Mouse (Mus musculus) cortical plate, adult 2 months (tissue): ENCODE results near the gene Krt78. TPM values are rescaled to one million over a fixed set of nuclear protein-coding genes. Genes with fewer than 3 reads are reported as not detected.

Source experiments
- H3K27ac ChIP-seq: fragments of 200-500 bp; 2 replicates; pipeline ENCODE4 v1.5.1; 2012; ENCODE audit warnings: low read length, control low read depth, inconsistent platforms; ENCODE audit not compliant: insufficient read depth
- H3K4me1 ChIP-seq: fragments of 200-500 bp; 2 replicates; pipeline ENCODE4 v1.6.1; 2011; ENCODE audit warnings: low read length; ENCODE audit not compliant: control insufficient read depth, insufficient read depth
- H3K4me3 ChIP-seq: fragments of 200-500 bp; 2 replicates; pipeline ENCODE4 v1.5.1; 2011; ENCODE audit warnings: mild to moderate bottlenecking, low read length, control low read depth; ENCODE audit not compliant: insufficient read depth
- CTCF ChIP-seq: fragments of 200-500 bp; IDR thresholded peaks from 2 replicates; pipeline ENCODE4 v1.5.1; 2011; ENCODE audit warnings: mild to moderate bottlenecking, control low read depth, low read length; ENCODE audit not compliant: insufficient read depth; ENCODE audit errors: extremely low read depth
- POLR2A ChIP-seq: fragments of 200-500 bp; IDR thresholded peaks from 2 replicates; pipeline ENCODE4 v1.6.1; 2011; ENCODE audit warnings: mild to moderate bottlenecking, low read length, control low read depth; ENCODE audit not compliant: insufficient read depth; ENCODE audit errors: extremely low read depth
- polyA plus RNA-seq: library from polyadenylated mRNA; depleted of rRNA; stranded (reverse); fragments of >200 nt; gene quantifications from 2 replicates; pipeline ENCODE4 v1.2.3, GENCODE M21; 2012

Gene Krt78
- polyA plus RNA-seq, 1 experiment = not detected

- Histone ChIP-seq H3K27ac (no peak overlapping the region), H3K4me3 (no peak overlapping the region), H3K4me1 (no peaks in the 10 kb centered on the region)
- TF ChIP-seq CTCF (no peak), POLR2A (no peak)
These were observed 15.3 kb downstream of the Krt78 start for GRCm38 (mm10) chr15:101938600-101939308.

GRCm38 (mm10) chr15:101933024-101933423 is 21.1 kb downstream of the Krt78 start:
- TF ChIP-seq POLR2A (no peak), CTCF (no peak)
- no peaks in the 10 kb centered on the region for H3K4me1 ChIP-seq
- H3K27ac ChIP-seq = no peak overlapping the region

GRCm38 (mm10) chr15:101929666-101930065 is 24.4 kb downstream of the Krt78 start:
- H3K4me1 ChIP-seq = no peaks in the 10 kb centered on the region
- H3K4me3 ChIP-seq = no peak overlapping the region
- no peak for TF ChIP-seq CTCF
- TF ChIP-seq POLR2A = no peak
- no peak overlapping the region for H3K27ac ChIP-seq

More at GRCm38 (mm10) chr15:101933024-101933423, 21.1 kb downstream of the Krt78 start:
- no peak overlapping the region for H3K4me3 ChIP-seq

GRCm38 (mm10) chr15:101929087-101929486 is 25.0 kb downstream of the Krt78 start:
- no peaks in the 10 kb centered on the region for H3K4me1 ChIP-seq
- H3K4me3 ChIP-seq = no peak overlapping the region
- no peak overlapping the region for H3K27ac ChIP-seq
- TF ChIP-seq CTCF = no peak
- TF ChIP-seq POLR2A = no peak

- TF ChIP-seq POLR2A = no peak
- no peak for TF ChIP-seq CTCF
- no peak overlapping the region for H3K27ac ChIP-seq
- no peaks in the 10 kb centered on the region for H3K4me1 ChIP-seq
- no peak overlapping the region for H3K4me3 ChIP-seq
These were observed 26.6 kb downstream of the Krt78 start for GRCm38 (mm10) chr15:101927340-101928080.

GRCm38 (mm10) chr15:101925041-101925440 is 29.0 kb downstream of the Krt78 start:
- Histone ChIP-seq H3K27ac (no peak overlapping the region), H3K4me3 (no peak overlapping the region), H3K4me1 (no peaks in the 10 kb centered on the region)
- TF ChIP-seq CTCF = no peak
- no peak for TF ChIP-seq POLR2A

- Histone ChIP-seq H3K4me1 (no peaks in the 10 kb centered on the region), H3K27ac (no peak within 1 kb of the TSS), H3K4me3 (no peak within 1 kb of the TSS)
- TF ChIP-seq CTCF (no peak), POLR2A (no peak)
These were observed 29.5 kb downstream of the Krt78 start, which contains the start of gene Krt4 for GRCm38 (mm10) chr15:101924635-101925034. Krt4 (minus strand) TSS chr15:101924735.

GRCm38 (mm10) chr15:101922296-101922695 is 31.8 kb downstream of the Krt78 start:
- TF ChIP-seq CTCF = no peak
- Histone ChIP-seq H3K4me1 (no peaks in the 10 kb centered on the region), H3K4me3 (no peak overlapping the region), H3K27ac (no peak overlapping the region)

GRCm38 (mm10) chr15:101916072-101916471 is 38.0 kb downstream of the Krt78 start:
- H3K4me3 ChIP-seq = no peak overlapping the region
- no peaks in the 10 kb centered on the region for H3K4me1 ChIP-seq
- no peak overlapping the region for H3K27ac ChIP-seq
- TF ChIP-seq CTCF (no peak), POLR2A (no peak)

GRCm38 (mm10) chr15:101904849-101905248 is 49.2 kb downstream of the Krt78 start:
- TF ChIP-seq POLR2A = no peak
- TF ChIP-seq CTCF = no peak
- H3K4me3 ChIP-seq = no peak overlapping the region
- H3K27ac ChIP-seq = no peak overlapping the region
- no peaks in the 10 kb centered on the region for H3K4me1 ChIP-seq
